Mouse (Mus musculus): Measurements from ENCODE around the gene Plvap. TPM values are rescaled to one million over a fixed set of nuclear protein-coding genes. Genes with fewer than 3 reads are reported as not detected.
"Not testable (repeated sequence)": the region's sequence is repeated elsewhere in the genome, so short reads cannot be mapped to it uniquely, and the experiment has no call there.

Gene Plvap
- polyA plus RNA-seq, 1 experiment from 2014 or later: 135 TPM

- DNase-seq (peak; percentile 96), ATAC-seq (ENCODE audit: insufficient read depth) (peak; percentile 89)
- peak within 1 kb of the TSS; percentile 70 for H3K4me2 ChIP-seq
- H3K4me1 ChIP-seq (ENCODE audit: insufficient read depth): 0 out of 2 replicates have a peak, but pooled peaks cover 4% of the 10 kb centered on the region
- no peak for TF ChIP-seq CTCF (IDR thresholded peaks at IDR 0.05; ENCODE audit: low read depth)
- H3K36me3 ChIP-seq (ENCODE audit: insufficient read depth): no peaks in the 10 kb centered on the region
- peak within 1 kb of the TSS; percentile 73 for H3K27ac ChIP-seq (ENCODE audit: low read depth)
- H3K27me3 ChIP-seq (ENCODE audit: insufficient read depth, low read length): no peaks in the 10 kb centered on the region
- 2% methylated on average over 37 of the region's 37 CpGs for WGBS
- peak within 1 kb of the TSS; percentile 53 for H3K9ac ChIP-seq
- peak within 1 kb of the TSS; percentile 45 for H3K4me3 ChIP-seq (ENCODE audit: low read depth, low read length)
- no peaks in the 10 kb centered on the region for H3K9me3 ChIP-seq (ENCODE audit: low read depth, low read length)
Measured at GRCm38 (mm10) chr8:71537028-71537867, 25.7 kb upstream of the Plvap start, which contains the start of gene Bst2. Bst2 (minus strand) TSS chr8:71537456.

GRCm38 (mm10) chr8:71535663-71536062 lies 24.1 kb upstream of the Plvap start:
- H3K27me3 ChIP-seq (ENCODE audit: insufficient read depth, low read length): no peaks in the 10 kb centered on the region
- no peak for ATAC-seq (ENCODE audit: insufficient read depth)
- DNase-seq: no peak
- no peaks in the 10 kb centered on the region for H3K36me3 ChIP-seq (ENCODE audit: insufficient read depth)
- H3K4me2 ChIP-seq: peak overlapping the region; percentile 70; the same call in 1 of the 2 replicates
- TF ChIP-seq CTCF (IDR thresholded peaks at IDR 0.05; ENCODE audit: low read depth): no peak
- WGBS: 56% methylated on average over 5 of the region's 5 CpGs
- no peak overlapping the region for H3K9ac ChIP-seq
- no peak overlapping the region for H3K4me3 ChIP-seq (ENCODE audit: low read depth, low read length)
- H3K27ac ChIP-seq (ENCODE audit: low read depth): no peak overlapping the region
- H3K9me3 ChIP-seq (ENCODE audit: low read depth, low read length): no peaks in the 10 kb centered on the region
- H3K4me1 ChIP-seq (ENCODE audit: insufficient read depth): 0 out of 2 replicates have a peak, but pooled peaks cover 4% of the 10 kb centered on the region

- Histone ChIP-seq H3K27me3 (ENCODE audit: insufficient read depth, low read length) (no peaks in the 10 kb centered on the region), H3K9me3 (ENCODE audit: low read depth, low read length) (no peaks in the 10 kb centered on the region), H3K4me1 (ENCODE audit: insufficient read depth) (0 out of 2 replicates have a peak, but pooled peaks cover 4% of the 10 kb centered on the region), H3K4me2 (no peak overlapping the region), H3K27ac (ENCODE audit: low read depth) (no peak overlapping the region), H3K36me3 (ENCODE audit: insufficient read depth) (no peaks in the 10 kb centered on the region), H3K4me3 (ENCODE audit: low read depth, low read length) (no peak overlapping the region), H3K9ac (no peak overlapping the region)
- ATAC-seq (ENCODE audit: insufficient read depth): no peak
- no peak for DNase-seq
- TF ChIP-seq CTCF (IDR thresholded peaks at IDR 0.05; ENCODE audit: low read depth): no peak; the same call in 1 of the 2 replicates
- 33% methylated on average over 3 of the region's 3 CpGs for WGBS
Measured at GRCm38 (mm10) chr8:71534263-71534810, 22.8 kb upstream of the Plvap start.

DNA sequence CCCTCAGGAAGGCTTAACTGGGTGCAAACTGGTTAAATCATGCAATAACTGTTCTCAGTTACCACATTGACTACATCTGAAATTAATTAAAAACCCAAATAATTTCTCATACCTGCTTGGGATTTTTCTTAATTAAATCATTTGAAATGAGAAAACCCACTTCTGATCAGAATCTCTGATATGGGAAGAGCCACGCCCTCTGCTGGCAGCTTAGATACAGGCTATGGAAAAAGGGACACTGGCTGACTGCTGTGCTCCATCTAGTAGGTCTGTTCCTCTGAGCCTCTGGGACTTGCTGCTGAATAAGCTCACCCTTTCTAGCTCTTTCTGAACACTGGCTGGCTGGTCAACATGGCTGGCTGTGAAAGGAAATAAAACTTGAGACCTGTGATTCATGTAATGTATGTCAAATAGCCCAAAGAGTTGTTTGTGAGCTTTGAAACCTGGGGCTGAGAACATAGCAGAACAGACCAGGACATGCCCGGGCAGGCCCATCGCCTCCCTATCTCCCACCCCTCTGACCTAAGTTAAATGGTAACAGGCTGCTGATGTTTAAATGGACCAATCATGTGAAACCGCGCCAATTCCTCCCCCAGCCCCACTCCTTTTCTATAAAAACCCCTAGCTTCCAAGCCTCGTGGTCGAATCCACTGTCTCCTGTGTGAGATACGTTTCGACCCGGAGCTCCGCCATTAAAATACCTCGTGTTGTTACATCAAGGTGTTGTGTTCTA lies 19.3 kb upstream of the Plvap start:
- not testable (repeated sequence) for H3K9me3 ChIP-seq (ENCODE audit: low read depth, low read length); H3K27me3 ChIP-seq (ENCODE audit: insufficient read depth, low read length); H3K9ac ChIP-seq; H3K4me3 ChIP-seq (ENCODE audit: low read depth, low read length); H3K36me3 ChIP-seq (ENCODE audit: insufficient read depth); H3K27ac ChIP-seq (ENCODE audit: low read depth); H3K4me1 ChIP-seq (ENCODE audit: insufficient read depth); ATAC-seq (ENCODE audit: insufficient read depth); H3K4me2 ChIP-seq
- 70% methylated on average over 5 of the region's 12 CpGs for WGBS
- TF ChIP-seq CTCF (IDR thresholded peaks at IDR 0.05; ENCODE audit: low read depth): peak; percentile 59
- peak; percentile 69 for DNase-seq

- Histone ChIP-seq H3K4me2 (no peak overlapping the region), H3K27me3 (ENCODE audit: insufficient read depth, low read length) (peaks cover 15% of the 10 kb centered on the region), H3K4me1 (ENCODE audit: insufficient read depth) (peaks cover 5% of the 10 kb centered on the region; the same call in 1 of the 2 replicates), H3K9ac (no peak overlapping the region), H3K27ac (ENCODE audit: low read depth) (peak overlapping the region; percentile 64), H3K9me3 (ENCODE audit: low read depth, low read length) (no peaks in the 10 kb centered on the region), H3K4me3 (ENCODE audit: low read depth, low read length) (no peak overlapping the region), H3K36me3 (ENCODE audit: insufficient read depth) (no peaks in the 10 kb centered on the region)
- TF ChIP-seq CTCF (IDR thresholded peaks at IDR 0.05; ENCODE audit: low read depth): no peak
- DNase-seq (peak; percentile 66), ATAC-seq (ENCODE audit: insufficient read depth) (0 out of 2 replicates have a peak, but pooled peaks have one; percentile 47)
- WGBS: 77% methylated on average over 11 of the region's 11 CpGs
Measured at GRCm38 (mm10) chr8:71528362-71529073, 17.0 kb upstream of the Plvap start.

DNA sequence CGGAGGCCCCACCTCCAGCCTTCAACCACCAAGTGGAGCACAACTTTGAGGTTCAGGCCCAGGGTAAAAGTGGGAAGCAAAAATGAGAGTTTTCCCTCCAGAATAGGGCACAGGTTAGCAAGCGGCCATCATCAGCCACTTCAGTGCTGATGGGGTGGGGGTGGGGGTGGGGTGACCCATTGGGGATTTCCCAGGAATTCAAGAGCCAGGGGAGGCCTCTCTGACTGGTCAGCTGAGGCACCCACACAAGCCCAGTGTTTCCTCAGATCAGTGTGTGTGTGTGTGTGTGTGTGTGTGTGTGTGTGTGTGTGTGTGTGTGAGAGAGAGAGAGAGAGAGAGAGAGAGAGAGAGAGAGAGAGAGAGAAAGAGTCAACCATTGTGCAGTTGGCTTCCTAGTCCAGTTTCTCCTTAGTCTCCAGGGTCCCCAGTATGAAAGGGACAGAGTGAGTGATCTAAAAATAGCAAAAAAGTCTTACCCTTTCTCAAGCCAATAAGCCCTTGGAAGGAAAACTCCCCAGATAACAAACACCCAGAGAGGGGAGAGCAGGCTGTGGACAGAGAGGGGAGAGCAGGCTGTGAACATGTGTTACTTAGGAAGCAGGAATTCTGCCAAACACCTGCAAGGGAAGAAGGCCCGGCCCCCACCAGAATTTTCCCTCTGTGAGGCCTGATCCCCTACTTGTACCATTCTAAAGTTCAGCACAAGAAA lies 15.8 kb upstream of the Plvap start:
- WGBS: 50% methylated on average over 3 of the region's 3 CpGs
- Histone ChIP-seq H3K9ac (no peak overlapping the region), H3K4me3 (ENCODE audit: low read depth, low read length) (no peak overlapping the region), H3K4me2 (no peak overlapping the region), H3K9me3 (ENCODE audit: low read depth, low read length) (no peaks in the 10 kb centered on the region), H3K4me1 (ENCODE audit: insufficient read depth) (peaks cover 5% of the 10 kb centered on the region; the same call in 1 of the 2 replicates), H3K27ac (ENCODE audit: low read depth) (peak overlapping the region; percentile 25), H3K27me3 (ENCODE audit: insufficient read depth, low read length) (peaks cover 15% of the 10 kb centered on the region), H3K36me3 (ENCODE audit: insufficient read depth) (no peaks in the 10 kb centered on the region)
- DNase-seq: no peak
- no peak for ATAC-seq (ENCODE audit: insufficient read depth)
- no peak for TF ChIP-seq CTCF (IDR thresholded peaks at IDR 0.05; ENCODE audit: low read depth)
